Mouse (Mus musculus): ENCODE measurements around the gene Fam81a.

Gene Fam81a

DNA sequence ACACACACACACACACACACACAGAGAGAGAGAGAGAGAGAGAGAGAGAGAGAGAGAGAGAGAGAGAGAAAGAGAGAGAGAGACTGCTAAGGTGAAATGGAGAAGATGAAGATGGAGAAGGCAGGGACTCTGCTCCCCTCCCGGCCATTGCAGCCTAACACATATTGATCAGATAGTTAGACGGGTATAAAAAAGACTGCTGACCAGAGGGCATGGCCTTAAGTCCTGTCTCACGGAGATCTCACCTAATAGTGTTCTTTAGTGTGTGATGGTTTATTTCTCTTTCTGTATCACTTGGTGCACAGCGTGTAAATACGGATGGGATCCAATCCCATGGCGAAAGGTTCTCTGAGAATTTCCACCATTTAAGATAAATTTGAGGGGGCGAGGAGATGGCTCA, at the start of gene Fam81a:
Gene Fam81a, minus strand, starts transcription at position 101 of the 400 bp plus-strand sequence.
- in situ Hi-C loops (cut with MboI; ENCODE audit: unreplicated experiment in 2 of 2) = no loop called here

DNA sequence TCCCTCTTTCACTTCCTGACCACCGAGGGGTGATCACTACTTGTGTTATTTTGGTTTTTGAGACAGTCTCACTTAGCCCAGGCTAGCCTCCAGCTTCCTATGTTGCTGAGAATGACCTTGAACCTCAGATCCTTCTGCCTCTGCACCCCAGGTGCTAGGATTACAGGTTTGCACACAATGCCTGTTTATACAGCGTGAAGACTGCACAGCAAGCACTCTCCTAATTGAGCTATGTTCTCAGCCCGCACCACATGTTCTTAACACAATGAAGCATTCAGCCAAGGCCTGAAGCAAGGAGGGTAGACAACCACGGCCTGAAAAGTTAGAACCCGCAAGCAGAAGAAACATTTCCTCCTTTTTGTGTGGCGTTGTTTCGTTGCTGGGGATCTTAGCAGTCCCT, 40.3 kb upstream of the Fam81a start:
- in situ Hi-C loops (cut with MboI; ENCODE audit: unreplicated experiment in 2 of 2) = no loop called here

- in situ Hi-C loops (cut with MboI; ENCODE audit: unreplicated experiment in 2 of 2) = no loop called here
Observed at GRCm38 (mm10) chr9:70181719-70182118, 39.4 kb upstream of the Fam81a start.

DNA sequence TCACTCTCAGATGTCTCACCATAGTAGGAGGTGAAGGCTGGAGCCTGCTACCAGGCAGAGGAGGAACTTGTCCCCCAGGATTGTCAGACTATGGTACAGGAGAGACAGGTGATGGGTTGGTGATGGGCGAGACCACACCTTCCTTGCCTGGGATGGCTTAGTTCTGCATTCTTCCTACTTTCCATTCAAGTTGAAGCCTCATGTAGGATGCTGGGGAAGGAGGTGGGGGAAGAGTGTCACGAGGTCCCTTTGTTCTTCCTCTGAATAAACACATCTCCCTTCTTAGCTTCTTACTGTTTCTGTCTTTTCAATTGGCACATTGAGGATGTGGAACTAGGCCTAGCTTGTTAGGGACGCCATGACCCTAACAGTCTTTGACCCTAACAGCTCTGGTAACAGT, 33.9 kb upstream of the Fam81a start:
- in situ Hi-C loops (cut with MboI; ENCODE audit: unreplicated experiment in 2 of 2) = no loop called here

- in situ Hi-C loops (cut with MboI; ENCODE audit: unreplicated experiment in 2 of 2) = no loop called here
Observed at GRCm38 (mm10) chr9:70174896-70175295, 32.5 kb upstream of the Fam81a start.

GRCm38 (mm10) chr9:70174291-70174848, 32.0 kb upstream of the Fam81a start:
- in situ Hi-C loops (cut with MboI; ENCODE audit: unreplicated experiment in 2 of 2) = no loop called here

- in situ Hi-C loops (cut with MboI; ENCODE audit: unreplicated experiment in 2 of 2) = no loop called here
Observed at GRCm38 (mm10) chr9:70168973-70169372, 26.6 kb upstream of the Fam81a start.

DNA sequence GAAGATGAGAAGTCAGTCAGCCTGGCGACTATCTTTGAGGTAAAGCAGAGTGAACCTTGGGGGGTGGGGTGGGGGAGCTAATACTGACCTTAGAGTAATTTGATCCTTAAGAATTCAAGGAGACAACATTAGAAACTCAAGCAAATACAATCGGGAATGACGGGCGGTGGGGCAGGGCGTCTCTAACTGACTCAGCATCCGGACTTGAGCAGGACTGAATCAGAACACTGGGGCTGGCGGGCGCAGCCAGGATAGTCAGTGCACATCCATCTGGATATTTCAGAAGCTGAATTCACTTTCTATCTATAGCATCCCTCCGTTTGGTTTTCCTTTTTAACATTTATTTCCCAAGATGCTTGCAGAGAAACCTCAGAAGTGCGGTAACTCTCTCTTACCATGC, 17.7 kb upstream of the Fam81a start:
- in situ Hi-C loops (cut with MboI; ENCODE audit: unreplicated experiment in 2 of 2) = no loop called here

GRCm38 (mm10) chr9:70147618-70148017, 5.3 kb upstream of the Fam81a start:
- in situ Hi-C loops (cut with MboI; ENCODE audit: unreplicated experiment in 2 of 2) = no loop called here

- in situ Hi-C loops (cut with MboI; ENCODE audit: unreplicated experiment in 2 of 2) = no loop called here
Observed at GRCm38 (mm10) chr9:70145426-70145825, 3.1 kb upstream of the Fam81a start.

DNA sequence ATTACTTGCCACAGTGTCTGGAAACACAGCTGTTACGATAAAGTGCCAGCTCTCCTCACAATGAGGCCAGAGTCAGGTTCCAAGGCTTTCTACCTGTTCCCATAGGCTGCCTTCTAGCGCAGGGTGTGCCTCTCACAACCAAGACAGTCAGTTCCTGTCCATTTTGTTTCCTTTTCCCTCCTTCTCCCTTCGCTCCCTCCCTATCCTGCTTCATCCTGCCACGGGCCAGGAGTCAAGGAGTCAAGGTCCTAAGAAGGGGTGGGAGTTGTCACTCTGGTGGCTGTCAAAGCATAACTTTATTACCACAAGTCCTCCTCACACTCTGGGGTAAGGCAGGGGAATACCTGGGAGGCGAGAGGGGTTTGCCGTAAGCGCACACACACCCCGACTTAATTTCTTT, 966 bp upstream of the Fam81a start:
- in situ Hi-C loops (cut with MboI; ENCODE audit: unreplicated experiment in 2 of 2) = no loop called here

GRCm38 (mm10) chr9:70141885-70142326, 454 bp downstream of the Fam81a start:
- in situ Hi-C loops (cut with MboI; ENCODE audit: unreplicated experiment in 2 of 2) = no loop called here

- in situ Hi-C loops (cut with MboI; ENCODE audit: unreplicated experiment in 2 of 2) = no loop called here
Observed at GRCm38 (mm10) chr9:70140871-70141796, 1.2 kb downstream of the Fam81a start.

- in situ Hi-C loops (cut with MboI; ENCODE audit: unreplicated experiment in 2 of 2) = no loop called here
Observed at GRCm38 (mm10) chr9:70140340-70140739, 2.0 kb downstream of the Fam81a start.

DNA sequence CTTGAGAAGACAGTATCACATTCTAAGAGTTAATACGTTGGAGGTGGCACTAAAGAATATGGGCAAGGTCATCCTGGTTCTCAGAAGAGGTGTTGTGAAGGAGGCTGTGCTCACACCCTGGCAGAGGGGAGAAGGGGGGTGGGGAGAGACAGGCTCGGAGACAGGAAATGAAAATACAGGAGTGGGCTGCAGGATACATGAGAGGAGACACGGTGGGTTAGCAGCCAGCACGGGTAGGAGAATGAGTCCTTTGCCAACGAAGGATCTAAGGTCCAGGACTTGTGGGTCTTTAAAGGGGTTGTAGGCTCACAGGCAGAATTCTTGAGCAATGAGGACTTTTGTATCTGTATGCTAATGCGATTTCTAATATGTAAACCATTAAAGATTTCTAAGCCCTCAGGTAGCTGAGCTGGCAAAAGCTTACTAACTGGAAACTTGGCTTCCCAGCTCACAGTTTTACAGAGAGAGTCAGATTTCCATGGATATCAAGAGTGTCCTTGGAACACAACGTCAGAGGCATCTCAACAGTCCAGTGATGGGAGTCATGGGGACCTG, 3.0 kb downstream of the Fam81a start:
- in situ Hi-C loops (cut with MboI; ENCODE audit: unreplicated experiment in 2 of 2) = no loop called here

GRCm38 (mm10) chr9:70138511-70138910, 3.8 kb downstream of the Fam81a start:
- in situ Hi-C loops (cut with MboI; ENCODE audit: unreplicated experiment in 2 of 2) = no loop called here

DNA sequence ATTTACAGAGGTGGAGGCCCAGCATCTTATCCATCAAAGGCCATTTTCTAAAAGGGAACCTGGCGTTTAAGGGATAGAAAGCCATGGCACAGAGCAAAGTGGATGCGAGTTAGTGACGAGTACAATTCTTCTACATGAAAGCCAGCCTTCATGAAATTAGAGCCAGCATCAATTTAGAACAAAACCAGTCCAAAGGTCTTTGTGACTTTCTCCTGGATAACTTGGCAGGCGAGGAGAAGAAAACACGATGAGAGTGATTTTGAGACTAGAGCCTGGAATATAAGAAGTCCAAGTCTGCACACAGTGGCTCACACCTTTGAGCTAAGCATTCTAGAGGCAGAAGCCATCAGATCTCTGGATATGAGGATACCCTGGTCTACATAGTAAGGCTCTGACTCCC, 4.4 kb downstream of the Fam81a start:
- in situ Hi-C loops (cut with MboI; ENCODE audit: unreplicated experiment in 2 of 2) = no loop called here

- in situ Hi-C loops (cut with MboI; ENCODE audit: unreplicated experiment in 2 of 2) = no loop called here
Observed at GRCm38 (mm10) chr9:70135186-70135585, 7.2 kb downstream of the Fam81a start.

DNA sequence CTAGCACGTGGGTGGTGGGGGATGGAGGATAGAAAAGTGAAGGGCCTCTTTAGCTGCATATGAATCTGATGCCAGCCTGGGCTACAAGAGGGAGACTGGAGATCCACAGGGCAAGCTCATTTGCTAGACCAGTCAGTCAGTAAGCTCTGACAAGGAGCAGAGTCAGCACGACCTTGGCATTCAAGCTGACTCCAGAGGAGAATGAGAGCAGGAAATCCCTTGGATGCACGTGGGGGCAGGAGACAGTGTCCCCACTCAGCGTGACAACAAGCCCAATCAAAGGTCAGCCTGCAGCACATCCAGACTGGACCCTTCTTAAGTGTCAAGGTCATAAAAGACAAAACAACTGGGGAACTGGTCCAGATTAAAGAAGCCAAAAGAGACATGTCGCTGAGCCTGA, 7.6 kb downstream of the Fam81a start:
- in situ Hi-C loops (cut with MboI; ENCODE audit: unreplicated experiment in 2 of 2) = no loop called here

DNA sequence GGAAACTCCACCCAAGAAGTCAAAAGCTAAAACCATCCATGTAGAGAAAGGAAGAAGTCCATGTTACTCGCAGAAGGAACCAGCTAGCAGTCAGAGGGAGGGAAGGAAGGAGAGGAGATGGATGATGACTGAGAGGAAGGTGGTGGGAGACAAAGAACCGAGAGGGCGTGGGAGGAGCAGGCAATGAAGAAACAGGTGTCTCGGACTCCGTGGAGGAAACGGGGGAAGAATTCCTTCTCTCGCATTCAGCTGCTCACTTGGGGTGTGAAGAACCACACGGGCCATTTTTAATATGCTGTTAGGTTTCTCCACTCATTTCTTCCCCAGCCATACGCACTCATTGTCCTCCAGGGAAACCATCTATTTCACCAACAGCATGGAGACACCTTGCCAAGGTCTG, 8.1 kb downstream of the Fam81a start:
- in situ Hi-C loops (cut with MboI; ENCODE audit: unreplicated experiment in 2 of 2) = no loop called here

GRCm38 (mm10) chr9:70130786-70131185, 11.6 kb downstream of the Fam81a start:
- in situ Hi-C loops (cut with MboI; ENCODE audit: unreplicated experiment in 2 of 2) = no loop called here

DNA sequence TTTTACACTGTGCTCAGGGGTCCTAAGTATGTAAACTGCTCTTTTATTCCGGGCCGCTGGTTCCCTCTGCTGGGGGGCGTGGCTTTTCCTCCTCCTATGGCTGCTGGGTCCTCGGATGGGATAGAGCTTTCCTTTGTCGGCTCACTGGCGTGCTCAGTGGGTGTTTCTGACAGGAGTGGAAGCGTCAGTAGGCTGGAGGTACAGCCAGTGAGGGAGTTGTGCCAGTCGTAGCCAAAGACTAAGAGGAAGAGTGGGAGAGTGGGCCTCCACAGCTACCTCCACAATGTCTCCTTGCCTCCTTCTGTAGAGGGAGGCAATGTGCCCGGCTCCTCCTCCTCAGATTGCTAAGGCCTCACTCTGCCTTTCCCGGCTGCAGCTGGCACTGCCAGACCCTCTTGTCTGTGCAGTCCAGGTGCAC, 30.5 kb downstream of the Fam81a start:
- in situ Hi-C loops (cut with MboI; ENCODE audit: unreplicated experiment in 2 of 2) = loop anchor here (5.0 to 25.0 kb wide), 4 partner anchors 280 to 1500 kb away; no protein-coding TSS in a partner anchor
